Mouse (Mus musculus) cerebellum, adult 2 months (tissue): ENCODE measurements at regions not wholly inside any gene's neighbourhood (a gene's known extent, or its start where the extent isn't known, plus 50 kb on each side); places are given as distances from the start of the nearest gene placed in this dataset.

Experiments used
- CTCF ChIP-seq: fragments of 200-500 bp; IDR thresholded peaks from 2 replicates; pipeline ENCODE4 v1.5.1; 2011; ENCODE audit warnings: low read depth, mild to moderate bottlenecking, control low read depth, low read length, moderate library complexity, borderline replicate concordance; ENCODE audit not compliant: insufficient read depth
- POLR2A ChIP-seq: fragments of 200-500 bp; IDR thresholded peaks from 2 replicates; pipeline ENCODE4 v1.6.1; 2011; ENCODE audit warnings: low read length, control low read depth, borderline replicate concordance; ENCODE audit not compliant: insufficient read depth

DNA sequence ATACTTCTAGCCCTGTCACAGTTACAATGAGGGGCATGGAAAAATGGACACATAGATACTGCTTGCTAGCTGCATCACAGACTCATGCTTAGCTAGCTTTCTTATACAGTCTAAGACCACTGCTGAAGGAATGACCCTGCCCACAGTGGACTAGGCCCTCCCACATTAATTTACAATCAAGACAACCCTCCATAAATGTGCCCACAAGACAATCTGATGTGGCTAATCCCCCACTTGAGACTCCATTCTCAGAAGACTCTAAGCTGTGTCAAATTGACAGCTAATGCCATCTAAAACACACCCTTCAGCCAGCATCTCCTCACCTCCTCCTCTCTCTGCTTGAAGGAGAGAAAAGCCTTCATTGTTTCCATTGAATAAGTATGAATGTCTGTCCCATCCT is 107.8 kb downstream of the 3110018I06Rik start:
- TF ChIP-seq CTCF (no peak), POLR2A (no peak)
